Mouse (Mus musculus): ENCODE measurements around the gene Hint1. TPM values are rescaled to one million over a fixed set of nuclear protein-coding genes. Genes with fewer than 3 reads are reported as not detected.

The Hint1 gene
- polyA plus RNA-seq, 1 experiment from 2014 or later, result 685 TPM

DNA sequence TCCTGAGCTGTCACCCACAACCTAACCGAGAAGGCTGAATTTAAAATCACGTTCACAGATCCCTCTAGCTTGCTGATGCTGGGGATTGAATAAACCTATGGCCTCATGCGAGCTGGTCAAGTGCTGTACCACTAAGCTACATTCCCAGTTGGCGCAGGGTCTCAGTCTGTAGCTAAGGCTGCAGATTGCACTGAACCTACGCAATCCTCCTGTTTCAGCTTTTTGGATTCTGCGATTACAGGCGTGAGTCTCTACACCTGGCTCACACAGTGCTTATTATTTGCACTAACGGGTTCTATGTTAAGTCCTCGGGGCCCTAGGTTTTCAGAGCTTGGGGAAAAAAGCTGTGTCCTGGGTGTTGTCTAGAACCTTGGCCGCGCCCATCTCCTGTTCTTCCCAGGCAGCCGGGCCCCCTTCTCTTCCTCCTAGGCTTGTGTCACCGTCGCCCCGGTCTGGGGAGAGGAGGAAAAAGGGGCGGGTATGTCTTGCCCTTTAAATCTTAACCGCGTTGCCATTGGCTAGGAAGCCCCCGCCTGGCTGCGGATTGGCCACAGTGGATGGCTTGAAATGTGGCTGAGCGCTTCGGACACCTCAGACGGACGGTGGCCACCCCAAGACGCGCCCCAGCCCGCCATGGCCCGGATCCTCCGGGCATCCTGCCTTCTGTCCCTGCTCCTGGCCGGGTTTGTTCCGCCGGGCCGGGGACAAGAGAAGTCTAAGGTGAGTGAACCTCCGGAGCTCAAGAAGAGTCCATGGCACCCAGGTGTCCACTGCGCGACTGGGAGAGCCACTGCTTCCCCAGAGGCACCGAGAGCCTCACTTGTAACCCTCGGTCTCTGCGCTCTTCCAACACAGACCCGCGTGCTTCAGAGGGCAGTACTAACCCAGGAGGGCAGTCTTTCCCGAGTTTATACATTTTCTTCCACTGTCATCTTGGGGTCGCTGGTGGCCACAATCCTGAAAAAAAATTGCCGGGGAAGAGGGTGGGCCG, 36.4 kb downstream of the Hint1 start, which contains the start of gene Gpx3:
TSS of gene Gpx3 (plus strand) at position 121 of the 991 bp plus-strand sequence.
- no peak within 1 kb of the TSS for H3K27ac ChIP-seq (ENCODE audit: low read length)
- H3K9ac ChIP-seq (replicated peaks; ENCODE audit: low read depth, low read length), result peak within 1 kb of the TSS; percentile 55
- H3K27me3 ChIP-seq (replicated peaks; ENCODE audit: control insufficient read depth, insufficient read depth, low read length), result no peaks in the 10 kb centered on the region
- WGBS, result 14% methylated on average over 44 of the region's 45 CpGs
- no peaks in the 10 kb centered on the region for H3K36me3 ChIP-seq (ENCODE audit: control insufficient read depth, insufficient read depth)
- H3K4me3 ChIP-seq (replicated peaks; ENCODE audit: low read length), result peak within 1 kb of the TSS; percentile 53
- peak; percentile 93 for ATAC-seq
- peak within 1 kb of the TSS; percentile 87 for H3K4me2 ChIP-seq (ENCODE audit: low read length)
- 0 out of 2 replicates have a peak, but pooled peaks cover 3% of the 10 kb centered on the region for H3K4me1 ChIP-seq (replicated peaks; ENCODE audit: control insufficient read depth, insufficient read depth, low read length)
- H3K9me3 ChIP-seq (ENCODE audit: control insufficient read depth, low read length), result no peaks in the 10 kb centered on the region

DNA sequence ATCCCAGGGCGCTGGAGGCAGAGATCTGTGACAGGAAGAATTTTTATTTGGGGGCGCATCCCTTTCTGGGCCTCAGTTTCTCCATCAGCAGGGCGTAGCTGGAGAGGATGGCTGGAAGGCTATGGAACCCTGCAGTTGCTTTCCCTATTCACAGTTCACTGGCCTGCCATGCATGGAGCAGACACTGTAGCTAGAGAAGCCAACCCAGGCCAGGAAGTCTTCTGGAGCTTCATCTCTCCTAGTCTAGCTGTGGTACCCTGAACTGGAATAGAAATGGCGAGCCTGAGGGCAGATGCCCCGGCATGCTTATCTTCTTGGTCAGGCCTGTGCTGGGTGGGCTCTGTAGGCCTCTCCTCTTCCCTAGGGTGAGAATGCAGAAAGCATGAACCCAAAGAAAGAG, 37.2 kb downstream of the Hint1 start:
- Histone ChIP-seq H3K27me3 (replicated peaks; ENCODE audit: control insufficient read depth, insufficient read depth, low read length) (no peaks in the 10 kb centered on the region), H3K9me3 (ENCODE audit: control insufficient read depth, low read length) (no peaks in the 10 kb centered on the region), H3K4me1 (replicated peaks; ENCODE audit: control insufficient read depth, insufficient read depth, low read length) (0 out of 2 replicates have a peak, but pooled peaks cover 3% of the 10 kb centered on the region), H3K9ac (replicated peaks; ENCODE audit: low read depth, low read length) (no peak overlapping the region), H3K4me3 (replicated peaks; ENCODE audit: low read length) (peak overlapping the region; percentile 53), H3K4me2 (ENCODE audit: low read length) (peak overlapping the region; percentile 87), H3K36me3 (ENCODE audit: control insufficient read depth, insufficient read depth) (no peaks in the 10 kb centered on the region), H3K27ac (ENCODE audit: low read length) (no peak overlapping the region)
- ATAC-seq, result no peak
- WGBS, result 80% methylated on average over 5 of the region's 5 CpGs

DNA sequence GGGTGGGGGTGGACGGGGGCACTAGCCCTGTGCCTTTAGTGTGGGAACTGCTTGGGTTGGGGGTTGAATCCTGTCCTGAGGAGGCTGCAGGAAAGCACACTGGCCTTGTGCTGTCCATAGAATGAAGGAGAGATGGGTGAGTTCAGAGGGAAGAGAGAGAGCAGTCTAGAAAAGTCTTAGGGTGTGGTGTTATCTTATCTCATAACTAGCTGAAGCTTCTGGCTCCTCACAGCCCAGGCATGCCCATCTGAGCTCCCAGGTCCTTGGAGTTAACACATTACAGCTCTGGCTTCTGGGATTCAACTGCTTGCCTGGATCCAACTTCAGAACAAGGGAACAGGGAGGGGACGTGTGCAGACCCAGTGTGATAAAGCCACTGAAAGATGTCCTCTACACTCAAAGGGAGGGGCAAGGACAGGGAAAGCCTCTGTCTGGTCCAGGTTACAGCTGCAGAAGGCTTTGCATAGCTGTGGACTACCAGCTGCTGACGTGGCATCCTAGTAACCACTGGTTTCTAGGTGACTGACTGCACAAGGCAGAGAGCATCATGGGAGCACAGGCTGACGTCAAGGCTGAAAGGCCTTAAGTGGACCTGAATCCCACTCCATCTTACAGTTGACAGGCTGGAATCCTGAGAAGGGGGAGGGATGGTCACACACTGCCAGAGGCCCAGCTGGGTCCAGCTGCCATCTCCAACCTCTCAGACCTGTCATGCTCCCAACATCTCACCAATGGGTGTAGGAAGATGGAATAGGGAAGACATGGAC, 37.9 kb downstream of the Hint1 start:
- no peaks in the 10 kb centered on the region for H3K9me3 ChIP-seq (ENCODE audit: control insufficient read depth, low read length)
- no peaks in the 10 kb centered on the region for H3K27me3 ChIP-seq (replicated peaks; ENCODE audit: control insufficient read depth, insufficient read depth, low read length)
- no peak overlapping the region for H3K27ac ChIP-seq (ENCODE audit: low read length)
- H3K4me1 ChIP-seq (replicated peaks; ENCODE audit: control insufficient read depth, insufficient read depth, low read length), result 0 out of 2 replicates have a peak, but pooled peaks cover 3% of the 10 kb centered on the region
- H3K9ac ChIP-seq (replicated peaks; ENCODE audit: low read depth, low read length), result no peak overlapping the region
- no peak for ATAC-seq
- H3K36me3 ChIP-seq (ENCODE audit: control insufficient read depth, insufficient read depth), result no peaks in the 10 kb centered on the region
- H3K4me2 ChIP-seq (ENCODE audit: low read length), result no peak overlapping the region
- no peak overlapping the region for H3K4me3 ChIP-seq (replicated peaks; ENCODE audit: low read length)
- WGBS, result 57% methylated on average over 4 of the region's 4 CpGs

DNA sequence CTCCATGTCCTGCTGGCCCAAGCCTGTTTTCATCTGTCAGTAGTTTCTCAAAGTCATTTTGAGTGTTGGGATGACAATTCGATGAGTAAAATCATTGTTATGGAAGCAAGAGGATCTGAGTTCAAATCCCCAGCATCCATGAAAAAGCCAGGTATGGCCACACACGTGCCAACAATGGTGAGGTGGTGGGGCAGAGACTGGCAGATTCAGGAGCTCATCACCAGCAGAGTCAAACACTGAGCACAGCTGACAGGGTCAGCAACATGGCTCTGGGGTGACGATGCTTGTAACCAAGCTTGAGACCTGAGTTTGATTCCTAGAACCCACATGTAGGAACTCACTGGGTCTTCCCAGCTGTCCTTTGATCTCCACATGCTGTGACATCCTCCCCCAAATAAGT, 38.9 kb downstream of the Hint1 start:
- Histone ChIP-seq H3K4me3 (replicated peaks; ENCODE audit: low read length) (no peak overlapping the region), H3K4me1 (replicated peaks; ENCODE audit: control insufficient read depth, insufficient read depth, low read length) (0 out of 2 replicates have a peak, but pooled peaks cover 3% of the 10 kb centered on the region), H3K27me3 (replicated peaks; ENCODE audit: control insufficient read depth, insufficient read depth, low read length) (no peaks in the 10 kb centered on the region), H3K27ac (ENCODE audit: low read length) (no peak overlapping the region), H3K9me3 (ENCODE audit: control insufficient read depth, low read length) (no peaks in the 10 kb centered on the region), H3K9ac (replicated peaks; ENCODE audit: low read depth, low read length) (no peak overlapping the region), H3K4me2 (ENCODE audit: low read length) (no peak overlapping the region), H3K36me3 (ENCODE audit: control insufficient read depth, insufficient read depth) (no peaks in the 10 kb centered on the region)
- ATAC-seq, result no peak
- 87% methylated on average over 3 of the region's 3 CpGs for WGBS

DNA sequence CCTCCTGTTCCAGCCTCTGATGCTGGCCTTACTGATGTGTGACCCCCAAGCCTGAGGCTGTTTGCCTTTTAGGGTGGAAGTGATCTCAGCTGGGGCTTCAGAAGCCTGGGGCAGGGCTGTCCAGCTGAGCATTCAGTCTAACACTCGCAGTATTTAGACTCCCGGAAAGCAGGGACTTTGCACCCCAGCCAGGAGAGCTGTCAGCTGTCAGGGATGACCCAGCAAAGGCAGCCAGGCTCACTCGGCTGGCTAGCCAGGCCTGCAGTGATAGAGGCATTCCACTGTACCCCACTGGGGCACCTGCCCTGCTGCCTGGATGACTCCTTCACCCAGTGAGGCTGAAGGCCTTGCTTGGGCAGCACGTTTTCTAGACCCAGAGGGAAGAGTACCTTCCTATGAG, 39.7 kb downstream of the Hint1 start:
- 0 out of 2 replicates have a peak, but pooled peaks cover 3% of the 10 kb centered on the region for H3K4me1 ChIP-seq (replicated peaks; ENCODE audit: control insufficient read depth, insufficient read depth, low read length)
- no peak overlapping the region for H3K4me2 ChIP-seq (ENCODE audit: low read length)
- H3K4me3 ChIP-seq (replicated peaks; ENCODE audit: low read length), result no peak overlapping the region
- no peaks in the 10 kb centered on the region for H3K36me3 ChIP-seq (ENCODE audit: control insufficient read depth, insufficient read depth)
- no peak for ATAC-seq
- no peak overlapping the region for H3K27ac ChIP-seq (ENCODE audit: low read length)
- no peaks in the 10 kb centered on the region for H3K9me3 ChIP-seq (ENCODE audit: control insufficient read depth, low read length)
- 80% methylated on average over 4 of the region's 4 CpGs for WGBS
- no peak overlapping the region for H3K9ac ChIP-seq (replicated peaks; ENCODE audit: low read depth, low read length)
- H3K27me3 ChIP-seq (replicated peaks; ENCODE audit: control insufficient read depth, insufficient read depth, low read length), result no peaks in the 10 kb centered on the region

DNA sequence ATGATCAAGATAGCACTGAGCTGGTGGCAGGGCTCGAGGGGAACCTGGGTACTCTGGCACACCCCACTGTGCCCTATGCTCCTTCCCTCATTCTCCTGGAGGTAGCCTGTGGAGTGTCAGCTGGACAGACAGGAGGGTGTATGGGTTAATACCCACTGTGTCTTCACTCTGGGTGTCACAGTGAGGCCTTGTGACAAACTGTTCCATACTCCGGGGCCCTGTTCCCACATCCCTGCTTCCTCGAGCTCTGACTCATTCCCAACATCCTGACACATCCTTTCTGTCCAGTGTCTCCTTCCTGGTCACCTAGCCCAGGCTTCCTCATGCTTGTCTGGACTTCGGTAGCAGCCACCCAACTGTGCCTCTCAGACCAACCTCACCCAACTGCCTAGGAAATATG, 40.3 kb downstream of the Hint1 start:
- no peaks in the 10 kb centered on the region for H3K36me3 ChIP-seq (ENCODE audit: control insufficient read depth, insufficient read depth)
- H3K27me3 ChIP-seq (replicated peaks; ENCODE audit: control insufficient read depth, insufficient read depth, low read length), result no peaks in the 10 kb centered on the region
- H3K27ac ChIP-seq (ENCODE audit: low read length), result no peak overlapping the region
- 0 out of 2 replicates have a peak, but pooled peaks cover 3% of the 10 kb centered on the region for H3K4me1 ChIP-seq (replicated peaks; ENCODE audit: control insufficient read depth, insufficient read depth, low read length)
- no peak overlapping the region for H3K4me3 ChIP-seq (replicated peaks; ENCODE audit: low read length)
- no peaks in the 10 kb centered on the region for H3K9me3 ChIP-seq (ENCODE audit: control insufficient read depth, low read length)
- H3K9ac ChIP-seq (replicated peaks; ENCODE audit: low read depth, low read length), result no peak overlapping the region
- no peak overlapping the region for H3K4me2 ChIP-seq (ENCODE audit: low read length)
- WGBS, result 84% methylated on average over 4 of the region's 4 CpGs
- ATAC-seq, result no peak

DNA sequence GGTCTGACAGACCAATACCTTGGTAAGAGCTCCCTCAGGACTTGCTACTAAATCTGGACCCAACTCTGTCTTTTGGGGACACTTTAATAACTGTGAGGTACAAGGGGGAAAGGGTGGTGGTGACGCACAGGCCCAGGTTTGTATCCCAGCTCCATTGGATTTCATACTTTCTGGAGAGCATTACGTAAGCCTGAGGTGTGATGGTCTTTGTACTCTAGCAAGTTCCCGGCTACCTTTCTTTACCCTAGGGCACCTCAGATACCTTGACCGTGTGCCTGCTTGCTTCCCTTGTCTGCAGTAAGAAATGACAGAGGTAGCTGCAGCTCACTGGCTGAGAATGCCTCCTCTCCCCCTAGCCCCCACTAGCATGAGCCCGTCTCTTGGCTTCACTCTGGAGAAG, 41.1 kb downstream of the Hint1 start:
- H3K27me3 ChIP-seq (replicated peaks; ENCODE audit: control insufficient read depth, insufficient read depth, low read length), result no peaks in the 10 kb centered on the region
- no peak overlapping the region for H3K27ac ChIP-seq (ENCODE audit: low read length)
- H3K4me3 ChIP-seq (replicated peaks; ENCODE audit: low read length), result no peak overlapping the region
- WGBS, result 94% methylated on average over 5 of the region's 5 CpGs
- H3K36me3 ChIP-seq (ENCODE audit: control insufficient read depth, insufficient read depth), result no peaks in the 10 kb centered on the region
- no peak for ATAC-seq
- H3K9me3 ChIP-seq (ENCODE audit: control insufficient read depth, low read length), result no peaks in the 10 kb centered on the region
- H3K4me2 ChIP-seq (ENCODE audit: low read length), result no peak overlapping the region
- H3K4me1 ChIP-seq (replicated peaks; ENCODE audit: control insufficient read depth, insufficient read depth, low read length), result 0 out of 2 replicates have a peak, but pooled peaks cover 2% of the 10 kb centered on the region
- H3K9ac ChIP-seq (replicated peaks; ENCODE audit: low read depth, low read length), result no peak overlapping the region

DNA sequence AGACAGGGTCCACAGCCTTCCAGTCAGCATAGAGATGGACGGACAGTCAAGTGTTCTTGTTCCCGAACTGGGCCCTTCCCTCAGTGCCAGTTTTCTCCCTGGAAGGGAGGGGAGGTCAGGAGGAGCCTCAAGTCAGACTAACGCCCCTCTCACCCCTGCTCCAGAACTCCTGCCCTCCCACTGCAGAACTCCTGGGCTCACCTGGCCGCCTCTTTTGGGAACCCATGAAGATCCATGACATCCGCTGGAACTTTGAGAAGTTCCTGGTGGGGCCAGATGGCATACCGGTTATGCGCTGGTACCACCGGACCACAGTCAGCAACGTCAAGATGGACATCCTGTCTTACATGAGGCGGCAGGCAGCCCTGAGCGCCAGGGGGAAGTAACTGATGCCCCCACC, 43.1 kb downstream of the Hint1 start:
- Histone ChIP-seq H3K4me3 (replicated peaks; ENCODE audit: low read length) (no peak overlapping the region), H3K9me3 (ENCODE audit: control insufficient read depth, low read length) (no peaks in the 10 kb centered on the region), H3K27me3 (replicated peaks; ENCODE audit: control insufficient read depth, insufficient read depth, low read length) (no peaks in the 10 kb centered on the region), H3K27ac (ENCODE audit: low read length) (no peak overlapping the region), H3K4me2 (ENCODE audit: low read length) (no peak overlapping the region), H3K9ac (replicated peaks; ENCODE audit: low read depth, low read length) (no peak overlapping the region), H3K4me1 (replicated peaks; ENCODE audit: control insufficient read depth, insufficient read depth, low read length) (no peaks in the 10 kb centered on the region), H3K36me3 (ENCODE audit: control insufficient read depth, insufficient read depth) (no peaks in the 10 kb centered on the region)
- ATAC-seq, result no peak
- WGBS, result 95% methylated on average over 11 of the region's 11 CpGs

DNA sequence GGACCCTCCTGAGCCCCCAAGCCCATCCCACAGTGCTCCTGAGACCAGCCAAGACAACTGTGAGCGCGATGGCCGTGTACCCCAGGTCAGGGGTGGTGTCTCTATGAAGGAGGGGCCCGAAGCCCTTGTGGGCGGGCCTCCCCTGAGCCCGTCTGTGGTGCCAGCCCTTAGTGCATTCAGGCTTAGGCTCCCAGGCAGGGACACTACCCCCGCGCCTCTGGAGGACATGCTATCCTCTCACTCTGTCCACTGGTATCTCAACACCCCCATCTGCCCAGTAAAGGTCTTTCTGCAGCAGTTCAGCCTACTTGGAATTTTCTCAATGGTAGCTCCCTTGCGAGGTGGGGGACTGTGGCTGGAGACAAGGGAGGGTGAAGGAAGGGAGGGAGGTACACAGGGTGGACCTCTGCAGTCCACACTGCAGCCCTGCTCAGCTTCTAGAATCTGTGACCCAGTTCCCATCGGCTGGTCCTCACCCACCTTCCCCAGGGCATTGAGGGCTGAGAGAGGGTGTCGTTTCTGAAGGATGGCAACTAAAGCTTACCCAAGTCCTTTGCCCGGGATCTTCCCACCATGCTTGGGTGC, 44.0 kb downstream of the Hint1 start:
- Histone ChIP-seq H3K9me3 (ENCODE audit: control insufficient read depth, low read length) (no peaks in the 10 kb centered on the region), H3K4me3 (replicated peaks; ENCODE audit: low read length) (no peak overlapping the region), H3K9ac (replicated peaks; ENCODE audit: low read depth, low read length) (no peak overlapping the region), H3K27ac (ENCODE audit: low read length) (no peak overlapping the region), H3K27me3 (replicated peaks; ENCODE audit: control insufficient read depth, insufficient read depth, low read length) (no peaks in the 10 kb centered on the region), H3K4me2 (ENCODE audit: low read length) (no peak overlapping the region), H3K36me3 (ENCODE audit: control insufficient read depth, insufficient read depth) (no peaks in the 10 kb centered on the region), H3K4me1 (replicated peaks; ENCODE audit: control insufficient read depth, insufficient read depth, low read length) (no peaks in the 10 kb centered on the region)
- 90% methylated on average over 12 of the region's 12 CpGs for WGBS
- no peak for ATAC-seq
